Mouse (Mus musculus) MEL (cell line): ENCODE measurements around the gene Ralgds.

Experiments used
- CHD1 ChIP-seq: IDR thresholded peaks from 2 replicates; pipeline ENCODE4 v1.6.1; 2012; ENCODE audit warnings: low read depth, mild to moderate bottlenecking, inconsistent platforms, low read length, improper control_type of control experiment
- CTCF ChIP-seq, 3 experiments: IDR thresholded peaks in 2 of 3; conservative IDR thresholded peaks in 1 of 3; 2 replicates each; pipeline ENCODE4 v1.5.1; 2011 to 2012; ENCODE audit warnings: low read length in 3 of 3, low read depth in 2 of 3, mild to moderate bottlenecking in 2 of 3, improper control_type of control experiment in 1 of 3, inconsistent platforms in 1 of 3, mixed read lengths in 1 of 3, moderate library complexity in 1 of 3; ENCODE audit not compliant: control insufficient read depth in 1 of 3, insufficient read depth in 1 of 3, poor library complexity in 1 of 3, severe bottlenecking in 1 of 3
- ETS1 ChIP-seq: IDR thresholded peaks from 2 replicates; pipeline ENCODE4 v1.6.1; 2012; ENCODE audit warnings: low read depth, mild to moderate bottlenecking, inconsistent platforms, low read length, improper control_type of control experiment, moderate library complexity
- HCFC1 ChIP-seq: IDR thresholded peaks from 2 replicates; pipeline ENCODE4 v1.6.1; 2012; ENCODE audit warnings: low read depth, mild to moderate bottlenecking, inconsistent platforms, low read length, improper control_type of control experiment, moderate library complexity
- JUND ChIP-seq: IDR thresholded peaks from 2 replicates; pipeline ENCODE4 v1.6.1; 2011; ENCODE audit warnings: low read depth, mild to moderate bottlenecking, improper control_type of control experiment, low read length
- POLR2A ChIP-seq, 2 experiments: IDR thresholded peaks; 2 replicates each; pipeline ENCODE4 v1.6.1; 2011 to 2012; ENCODE audit warnings: low read length in 2 of 2, mild to moderate bottlenecking in 2 of 2, control low read depth in 1 of 2, improper control_type of control experiment in 1 of 2, low read depth in 1 of 2, moderate library complexity in 1 of 2; ENCODE audit not compliant: control insufficient read depth in 1 of 2, insufficient read depth in 1 of 2, poor library complexity in 1 of 2
- RAD21 ChIP-seq: IDR thresholded peaks from 2 replicates; pipeline ENCODE4 v1.6.1; 2011; ENCODE audit warnings: mild to moderate bottlenecking, low read depth, low read length, improper control_type of control experiment
- ZMIZ1 ChIP-seq: IDR thresholded peaks from 2 replicates; pipeline ENCODE4 v1.6.1; 2012; ENCODE audit warnings: low read depth, mild to moderate bottlenecking, inconsistent platforms, low read length, improper control_type of control experiment, moderate library complexity
- ZNF384 ChIP-seq: IDR thresholded peaks from 2 replicates; pipeline ENCODE4 v1.6.1; 2012; ENCODE audit warnings: low read depth, mild to moderate bottlenecking, inconsistent platforms, low read length, improper control_type of control experiment

- TF ChIP-seq CTCF (IDR thresholded peaks at IDR 0.05 in 2 of 3, conservative IDR thresholded peaks at IDR 0.05 in 1 of 3; ENCODE audit: control insufficient read depth in 1 of 3, insufficient read depth in 1 of 3, low read depth in 2 of 3, low read length in 3 of 3, poor library complexity in 1 of 3, severe bottlenecking in 1 of 3) (no peak), HCFC1 (no peak), CHD1 (no peak), POLR2A (IDR thresholded peaks at IDR 0.05; ENCODE audit: control insufficient read depth in 1 of 2, insufficient read depth in 1 of 2, low read depth in 1 of 2, low read length in 2 of 2, poor library complexity in 1 of 2) (no peak), JUND (no peak), RAD21 (no peak), ZMIZ1 (no peak), ETS1 (no peak), ZNF384 (no peak)
Measured at GRCm38 (mm10) chr2:28535650-28536049, 22.7 kb downstream of the Ralgds start.
